Mouse (Mus musculus): ENCODE results near the gene Kcnk3.

DNA sequence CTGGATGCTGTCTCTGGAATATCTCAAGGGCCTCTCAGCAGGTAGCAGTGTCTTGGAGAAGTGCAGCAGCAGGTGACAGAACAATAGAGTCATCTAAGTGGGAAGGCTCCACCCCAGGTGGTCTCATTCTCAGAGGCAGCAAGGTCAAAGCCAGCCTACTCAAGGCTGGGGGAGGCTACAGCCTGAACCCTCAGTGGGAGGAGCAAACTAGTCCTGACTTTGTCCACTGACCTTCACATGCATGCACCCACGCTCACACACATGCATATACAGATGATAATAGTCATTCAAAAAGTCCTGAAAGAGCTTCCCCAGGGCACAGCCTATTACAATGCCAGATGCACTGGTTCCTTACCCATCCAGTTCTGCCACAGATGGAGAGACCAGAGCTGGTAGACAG, 72.3 kb downstream of the Kcnk3 start:
- no peak for TF ChIP-seq CTCF (conservative IDR thresholded peaks at IDR 0.05; ENCODE audit: low read length)
- TF ChIP-seq POU5F1 (IDR thresholded peaks at IDR 0.05; ENCODE audit: borderline replicate concordance, low read length): no peak
- peak; percentile 74 for TF ChIP-seq NANOG (IDR thresholded peaks at IDR 0.05; ENCODE audit: borderline replicate concordance, low read length)

Data from E14TG2a.4 (cell line).